Mouse (Mus musculus) embryonic facial prominence, embryonic 10.5 days (tissue): ENCODE data around the gene Calcrl. TPM values are rescaled to one million over a fixed set of nuclear protein-coding genes. Genes with fewer than 3 reads are reported as not detected.
"Not testable (repeated sequence)": the region's sequence is repeated elsewhere in the genome, so short reads cannot be mapped to it uniquely, and the experiment has no call there.

ENCODE experiments used
- DNase-seq: peaks from one replicate; pipeline ENCODE4 v3.0.0-alpha.2; 2017; ENCODE audit warnings: low spot score
- H3K27ac ChIP-seq: fragments of 300-500 bp; sonication (generic); replicated peaks from 2 replicates; pipeline ENCODE4 v1.5.1; 2016; ENCODE audit warnings: mild to moderate bottlenecking
- H3K27me3 ChIP-seq: fragments of 300-500 bp; sonication (generic); replicated peaks from 2 replicates; pipeline ENCODE4 v1.6.1; 2016; ENCODE audit warnings: low read depth, mild to moderate bottlenecking; ENCODE audit not compliant: poor library complexity, severe bottlenecking
- H3K36me3 ChIP-seq: fragments of 300-500 bp; sonication (generic); replicated peaks from 2 replicates; pipeline ENCODE4 v1.6.1; 2016; ENCODE audit warnings: mild to moderate bottlenecking, moderate library complexity
- H3K4me1 ChIP-seq: fragments of 300-500 bp; sonication (generic); 2 replicates; pipeline ENCODE4 v1.6.1; 2016
- H3K4me3 ChIP-seq: fragments of 300-500 bp; sonication (generic); 2 replicates; pipeline ENCODE4 v1.5.1; 2016; ENCODE audit warnings: mild to moderate bottlenecking, moderate library complexity
- H3K9me3 ChIP-seq: fragments of 300-500 bp; sonication (generic); 2 replicates; pipeline ENCODE4 v1.6.1; 2016; ENCODE audit warnings: mild to moderate bottlenecking
- WGBS: fragments of 180-500 bp; shearing (Covaris S2); methylation state at CpG from one replicate; pipeline ENCODE4 v1.1.7; 2016; 5-methylcytosine and 5-hydroxymethylcytosine counted together
- polyA plus RNA-seq: library from polyadenylated mRNA; unstranded; fragments of >200 nt; fragmentation: Nextera tagmentation; extraction: Ambion mirVana; gene quantifications from 2 replicates; pipeline ENCODE4 v1.2.1, GENCODE M21; 2016

Calcrl gene
- polyA plus RNA-seq, 1 experiment from 2014 or later: 14.8 TPM

DNA sequence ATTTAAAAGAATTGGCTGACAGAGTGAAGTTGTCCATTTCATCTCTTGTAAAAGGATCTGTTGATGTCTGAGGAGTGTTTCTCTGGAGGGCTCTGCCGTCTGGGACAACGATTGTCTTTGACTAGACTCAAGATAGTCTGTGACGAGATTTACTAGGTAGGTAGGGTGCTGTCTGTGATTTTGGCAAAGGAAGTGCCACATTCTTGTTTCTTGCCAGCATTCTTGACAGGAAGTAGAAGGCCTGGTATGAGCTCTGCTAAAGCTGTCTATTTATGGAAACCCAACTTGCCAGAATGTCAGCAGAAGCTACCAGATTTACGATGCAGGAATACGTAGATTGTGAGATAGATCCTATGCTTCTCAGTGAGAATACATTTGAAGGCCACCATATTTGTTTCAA, 16.7 kb upstream of the Calcrl start:
- Histone ChIP-seq H3K27me3 (no peaks in the 10 kb centered on the region), H3K9me3 (no peaks in the 10 kb centered on the region), H3K4me3 (no peak overlapping the region), H3K4me1 (no peaks in the 10 kb centered on the region), H3K36me3 (no peaks in the 10 kb centered on the region), H3K27ac (no peak overlapping the region)
- WGBS: 89% methylated on average over 5 of the region's 5 CpGs
- DNase-seq: no peak

DNA sequence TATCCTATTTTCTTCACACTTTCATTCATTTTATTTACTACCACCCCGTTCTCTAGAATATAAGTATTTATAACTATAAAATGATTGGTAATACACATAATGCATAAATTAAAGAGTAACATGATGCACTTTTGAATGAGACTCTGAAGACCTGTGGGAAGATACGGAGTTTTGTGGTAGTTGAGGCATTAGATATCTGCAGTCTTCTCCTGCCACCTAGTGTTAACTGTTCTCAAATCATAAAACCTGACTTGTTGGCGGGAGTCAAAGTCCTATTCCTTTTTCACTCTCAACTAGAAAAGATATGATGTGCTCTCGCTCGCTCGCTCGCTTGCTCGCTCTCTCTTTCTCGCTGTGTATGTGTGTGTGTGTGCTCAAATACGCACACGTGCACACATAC, 4.5 kb upstream of the Calcrl start:
- H3K27ac ChIP-seq: no peak overlapping the region
- peaks cover 12% of the 10 kb centered on the region for H3K4me1 ChIP-seq
- no peaks in the 10 kb centered on the region for H3K36me3 ChIP-seq
- DNase-seq: no peak
- H3K9me3 ChIP-seq: no peaks in the 10 kb centered on the region
- H3K4me3 ChIP-seq: no peak overlapping the region
- 0 out of 2 replicates have a peak, but pooled peaks cover 5% of the 10 kb centered on the region for H3K27me3 ChIP-seq
- 54% methylated on average over 11 of the region's 11 CpGs for WGBS

GRCm38 (mm10) chr2:84428836-84429235, 3.6 kb upstream of the Calcrl start:
- 59% methylated on average over 3 of the region's 3 CpGs for WGBS
- Histone ChIP-seq H3K27me3 (0 out of 2 replicates have a peak, but pooled peaks cover 5% of the 10 kb centered on the region), H3K9me3 (no peaks in the 10 kb centered on the region), H3K27ac (no peak overlapping the region), H3K4me3 (no peak overlapping the region), H3K36me3 (no peaks in the 10 kb centered on the region), H3K4me1 (peaks cover 20% of the 10 kb centered on the region)
- no peak for DNase-seq

- Histone ChIP-seq H3K4me1 (peaks cover 22% of the 10 kb centered on the region), H3K4me3 (no peak overlapping the region), H3K9me3 (no peaks in the 10 kb centered on the region), H3K27me3 (0 out of 2 replicates have a peak, but pooled peaks cover 5% of the 10 kb centered on the region), H3K36me3 (no peaks in the 10 kb centered on the region), H3K27ac (no peak overlapping the region)
- 88% methylated on average over 4 of the region's 4 CpGs for WGBS
- no peak for DNase-seq
These were observed 1.3 kb upstream of the Calcrl start for GRCm38 (mm10) chr2:84426531-84426930.

- no peak for DNase-seq
- Histone ChIP-seq H3K4me1 (no peaks in the 10 kb centered on the region), H3K4me3 (no peak overlapping the region), H3K9me3 (no peaks in the 10 kb centered on the region), H3K27me3 (no peaks in the 10 kb centered on the region), H3K36me3 (no peaks in the 10 kb centered on the region), H3K27ac (no peak overlapping the region)
- 89% methylated on average over 4 of the region's 4 CpGs for WGBS
These were observed 8.7 kb downstream of the Calcrl start for GRCm38 (mm10) chr2:84416501-84416900.

GRCm38 (mm10) chr2:84409796-84410592, 15.2 kb downstream of the Calcrl start:
- Histone ChIP-seq H3K4me3 (no peak overlapping the region), H3K27ac (no peak overlapping the region), H3K36me3 (no peaks in the 10 kb centered on the region), H3K4me1 (no peaks in the 10 kb centered on the region), H3K9me3 (no peaks in the 10 kb centered on the region), H3K27me3 (no peaks in the 10 kb centered on the region)
- DNase-seq: no peak

- H3K27ac ChIP-seq: no peak overlapping the region
- WGBS: 89% methylated on average over 3 of the region's 3 CpGs
- no peaks in the 10 kb centered on the region for H3K9me3 ChIP-seq
- DNase-seq: no peak
- H3K4me3 ChIP-seq: no peak overlapping the region
- no peaks in the 10 kb centered on the region for H3K4me1 ChIP-seq
- no peaks in the 10 kb centered on the region for H3K27me3 ChIP-seq
- no peaks in the 10 kb centered on the region for H3K36me3 ChIP-seq
These were observed 20.4 kb downstream of the Calcrl start for GRCm38 (mm10) chr2:84404834-84405233.

DNA sequence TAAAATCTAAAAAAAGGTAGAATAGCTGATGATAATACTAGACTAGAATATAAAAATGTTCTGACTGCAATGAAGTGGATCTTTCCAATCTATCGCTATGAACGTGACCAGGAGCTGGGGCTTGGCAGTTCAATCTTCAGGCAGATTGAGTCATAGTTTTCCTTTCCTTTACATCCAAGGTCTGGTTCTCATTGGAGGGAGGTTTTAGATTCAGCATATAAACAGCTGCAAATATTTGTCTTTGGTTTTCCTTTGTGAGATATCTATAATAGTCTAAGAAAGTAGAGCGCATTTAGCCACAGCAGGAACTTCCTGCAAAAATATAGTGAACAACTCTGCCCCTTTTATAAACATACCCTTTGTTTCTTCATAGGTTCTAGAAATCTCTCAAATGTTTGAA, 22.5 kb downstream of the Calcrl start:
- no peaks in the 10 kb centered on the region for H3K4me1 ChIP-seq
- WGBS: 87% methylated on average over 3 of the region's 3 CpGs
- H3K36me3 ChIP-seq: no peaks in the 10 kb centered on the region
- no peaks in the 10 kb centered on the region for H3K27me3 ChIP-seq
- DNase-seq: no peak
- no peaks in the 10 kb centered on the region for H3K9me3 ChIP-seq
- no peak overlapping the region for H3K27ac ChIP-seq
- H3K4me3 ChIP-seq: no peak overlapping the region

GRCm38 (mm10) chr2:84396557-84396956, 28.7 kb downstream of the Calcrl start:
- Histone ChIP-seq H3K4me3 (no peak overlapping the region), H3K36me3 (no peaks in the 10 kb centered on the region), H3K9me3 (no peaks in the 10 kb centered on the region), H3K27me3 (no peaks in the 10 kb centered on the region), H3K4me1 (no peaks in the 10 kb centered on the region), H3K27ac (no peak overlapping the region)
- no peak for DNase-seq
- WGBS: 93% methylated on average over 4 of the region's 4 CpGs

- Histone ChIP-seq H3K27ac (no peak overlapping the region), H3K9me3 (no peaks in the 10 kb centered on the region), H3K27me3 (no peaks in the 10 kb centered on the region), H3K4me1 (peaks cover 6% of the 10 kb centered on the region), H3K36me3 (no peaks in the 10 kb centered on the region), H3K4me3 (no peak overlapping the region)
- WGBS: 90% methylated on average over 4 of the region's 4 CpGs
- no peak for DNase-seq
These were observed 32.0 kb downstream of the Calcrl start for GRCm38 (mm10) chr2:84393236-84393635.

DNA sequence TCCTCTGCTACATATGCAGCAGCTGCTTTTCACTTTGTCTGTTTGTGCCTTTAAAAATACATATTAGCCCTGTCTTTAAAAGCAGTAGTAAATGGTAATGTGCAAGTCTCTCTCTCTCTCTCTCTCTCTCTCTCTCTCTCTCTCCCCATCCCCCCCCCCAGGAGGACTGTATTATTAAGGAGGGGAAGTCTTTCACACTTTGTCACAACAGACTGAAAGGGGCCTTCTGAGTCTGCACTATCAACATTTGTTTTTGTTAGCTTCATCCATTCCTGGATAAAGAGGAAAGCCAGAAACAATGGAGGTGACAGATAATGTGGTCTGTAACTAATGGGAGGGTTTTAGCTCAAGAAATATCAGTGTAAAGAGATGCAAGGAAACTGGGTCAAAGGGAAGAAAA, 36.1 kb downstream of the Calcrl start:
- Histone ChIP-seq H3K27ac (no peak overlapping the region), H3K9me3 (no peaks in the 10 kb centered on the region), H3K4me3 (no peak overlapping the region), H3K4me1 (peaks cover 25% of the 10 kb centered on the region), H3K27me3 (no peaks in the 10 kb centered on the region), H3K36me3 (no peaks in the 10 kb centered on the region)
- no peak for DNase-seq

DNA sequence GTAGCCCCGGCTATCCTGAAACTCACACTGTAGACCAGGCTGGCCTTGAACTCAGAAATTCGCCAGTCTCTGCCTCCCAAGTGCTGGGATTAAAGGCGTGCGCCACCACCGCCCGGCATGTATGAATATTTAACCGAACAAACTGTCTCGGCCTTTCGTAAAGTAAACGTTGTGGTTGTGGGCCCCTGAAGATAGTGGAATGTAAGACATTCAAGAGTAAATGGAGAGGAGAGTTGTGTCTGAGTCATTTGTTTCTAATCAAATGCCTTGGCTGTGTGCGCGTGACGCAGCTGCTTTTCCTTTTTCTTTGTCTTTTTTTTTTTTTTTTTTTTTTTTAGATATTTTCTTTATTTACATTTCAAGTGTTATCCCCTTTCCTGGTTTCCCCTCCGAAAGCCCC, 36.7 kb downstream of the Calcrl start:
- not testable (repeated sequence) for H3K27me3 ChIP-seq, H3K4me3 ChIP-seq

GRCm38 (mm10) chr2:84388023-84388416, 37.2 kb downstream of the Calcrl start:
- Histone ChIP-seq H3K27me3 (no peaks in the 10 kb centered on the region), H3K27ac (no peak overlapping the region), H3K9me3 (no peaks in the 10 kb centered on the region), H3K4me1 (peaks cover 25% of the 10 kb centered on the region), H3K4me3 (no peak overlapping the region), H3K36me3 (no peaks in the 10 kb centered on the region)
- WGBS: 69% methylated on average over 7 of the region's 7 CpGs
- DNase-seq: no peak

More for the DNA sequence above, 36.7 kb downstream of the Calcrl start:
- WGBS: 84% methylated on average over 14 of the region's 14 CpGs
- not testable (repeated sequence) for H3K27ac ChIP-seq, H3K36me3 ChIP-seq, DNase-seq, H3K9me3 ChIP-seq
- H3K4me1 ChIP-seq: peaks cover 25% of the 10 kb centered on the region
